Mouse (Mus musculus) forebrain, embryonic 16.5 days (tissue): Measurements from ENCODE around the gene Slc9a4. TPM values are rescaled to one million over a fixed set of nuclear protein-coding genes. Genes with fewer than 3 reads are reported as not detected.
"Not testable (repeated sequence)": the region's sequence is repeated elsewhere in the genome, so short reads cannot be mapped to it uniquely, and the experiment has no call there.

ENCODE experiments used
- ATAC-seq: fragments of 200-750 bp; cut with Nextera tagmentation; 2 replicates; pipeline ENCODE4 v1.8.0; 2017; ENCODE audit warnings: mild to moderate bottlenecking, moderate library complexity
- H3K27ac ChIP-seq: fragments of 300-500 bp; sonication (generic); 2 replicates; pipeline ENCODE4 v1.5.1; 2014; ENCODE audit warnings: low read length, control low read depth
- H3K27me3 ChIP-seq: fragments of 300-500 bp; sonication (generic); replicated peaks from 2 replicates; pipeline ENCODE4 v1.6.1; 2014; ENCODE audit warnings: low read length; ENCODE audit not compliant: control insufficient read depth, insufficient read depth
- H3K36me3 ChIP-seq: fragments of 300-500 bp; sonication (generic); 2 replicates; pipeline ENCODE4 v1.6.1; 2014; ENCODE audit not compliant: control insufficient read depth, insufficient read depth
- H3K4me1 ChIP-seq: fragments of 300-500 bp; sonication (generic); replicated peaks from 2 replicates; pipeline ENCODE4 v1.6.1; 2014; ENCODE audit warnings: low read length; ENCODE audit not compliant: control insufficient read depth, insufficient read depth
- H3K4me2 ChIP-seq: fragments of 300-500 bp; sonication (generic); 2 replicates; pipeline ENCODE4 v1.6.1; 2014; ENCODE audit warnings: mild to moderate bottlenecking, low read length, control low read depth
- H3K4me3 ChIP-seq: fragments of 300-500 bp; sonication (generic); replicated peaks from 2 replicates; pipeline ENCODE4 v1.5.1; 2014; ENCODE audit warnings: mild to moderate bottlenecking, low read length, control low read depth
- H3K9ac ChIP-seq: fragments of 300-500 bp; sonication (generic); replicated peaks from 2 replicates; pipeline ENCODE4 v1.6.1; 2014; ENCODE audit warnings: low read depth, low read length, control low read depth
- H3K9me3 ChIP-seq: fragments of 300-500 bp; sonication (generic); 2 replicates; pipeline ENCODE4 v1.6.1; 2016; ENCODE audit warnings: low read length; ENCODE audit not compliant: control insufficient read depth
- WGBS: fragments of 180-500 bp; shearing (Covaris S2); extraction: QIAGEN DNeasy Blood & Tissue Kit; methylation state at CpG from one replicate; pipeline ENCODE4 v1.1.7; 2014; 5-methylcytosine and 5-hydroxymethylcytosine counted together
- polyA plus RNA-seq: library from polyadenylated mRNA; unstranded; fragments of >200 nt; fragmentation: Nextera tagmentation; extraction: Ambion mirVana; gene quantifications from 2 replicates; pipeline ENCODE4 v1.2.1, GENCODE M21; 2015

The Slc9a4 gene
- polyA plus RNA-seq, 1 experiment from 2014 or later: 0.25 TPM

DNA sequence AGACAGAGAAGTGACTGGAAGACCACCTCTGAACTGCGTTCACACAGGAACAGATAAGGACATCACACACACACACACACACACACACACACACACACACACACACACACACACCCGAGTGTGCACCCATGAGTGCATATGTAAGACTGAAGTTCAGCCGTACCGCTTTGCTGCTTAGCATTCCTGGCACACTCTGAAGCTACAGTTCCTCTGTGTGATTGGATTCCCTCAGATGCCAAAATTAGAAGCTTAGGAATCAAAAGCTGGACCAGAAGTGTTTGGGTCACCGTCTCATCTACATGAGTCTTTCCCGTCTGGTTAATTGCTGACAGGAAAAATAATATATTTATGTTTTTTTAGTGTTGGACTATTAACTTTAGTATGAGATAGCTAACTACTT is 81.0 kb downstream of the Slc9a4 start:
- 75% methylated on average over 6 of the region's 6 CpGs for WGBS
- no peaks in the 10 kb centered on the region for H3K27me3 ChIP-seq
- no peak for ATAC-seq
- H3K4me3 ChIP-seq: no peak overlapping the region
- H3K4me1 ChIP-seq: no peaks in the 10 kb centered on the region
- no peak overlapping the region for H3K9ac ChIP-seq
- no peak overlapping the region for H3K4me2 ChIP-seq
- H3K9me3 ChIP-seq: no peaks in the 10 kb centered on the region
- no peaks in the 10 kb centered on the region for H3K36me3 ChIP-seq
- no peak overlapping the region for H3K27ac ChIP-seq

DNA sequence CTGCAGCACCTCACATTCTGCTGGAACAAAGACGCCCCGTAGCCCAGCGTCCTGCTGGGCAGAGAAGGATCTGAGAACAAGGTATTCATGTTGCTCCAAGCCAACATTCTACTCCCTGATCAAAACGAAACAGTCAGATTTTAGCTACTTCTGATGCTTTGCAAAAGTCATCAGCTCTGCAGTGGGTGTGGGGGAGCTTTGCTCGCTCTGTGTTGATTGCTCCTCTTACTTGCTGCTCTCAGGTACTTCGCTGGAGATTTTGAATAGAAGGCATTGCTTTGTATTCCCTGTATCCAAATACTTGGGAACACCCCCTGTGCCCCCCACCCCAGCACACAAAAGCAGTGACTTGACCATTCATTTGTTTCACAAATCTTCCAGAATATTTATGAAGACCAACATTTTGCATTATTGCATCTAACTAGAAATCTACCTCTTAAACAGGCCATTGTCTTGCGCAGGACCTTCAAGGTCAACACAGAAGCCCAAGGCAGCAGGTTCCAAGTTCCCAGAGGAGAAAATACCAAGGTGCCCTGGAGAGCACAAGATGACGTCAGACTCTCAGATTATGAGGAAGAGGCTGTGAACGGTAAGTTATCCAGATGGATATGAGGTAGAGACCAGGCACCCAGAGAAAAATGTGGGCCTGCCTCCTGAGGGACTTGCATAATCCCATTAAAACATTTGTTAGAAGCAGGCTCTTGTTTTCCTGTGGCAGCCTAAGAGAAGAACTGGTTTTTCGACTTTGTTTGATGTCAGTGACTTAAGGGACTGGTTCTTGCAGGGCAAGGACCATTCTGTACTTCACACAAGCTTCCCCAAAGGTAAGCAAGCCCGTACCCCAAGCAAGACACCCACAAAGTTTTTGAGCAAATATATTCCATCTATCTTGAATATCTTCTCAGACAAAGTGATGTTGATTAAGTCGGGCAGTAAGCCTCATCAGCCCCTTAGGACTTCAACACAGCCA is 85.8 kb downstream of the Slc9a4 start:
- H3K9me3 ChIP-seq: no peaks in the 10 kb centered on the region
- H3K27ac ChIP-seq: no peak overlapping the region
- H3K4me3 ChIP-seq: no peak overlapping the region
- no peaks in the 10 kb centered on the region for H3K27me3 ChIP-seq
- no peak overlapping the region for H3K9ac ChIP-seq
- no peak for ATAC-seq
- H3K36me3 ChIP-seq: no peaks in the 10 kb centered on the region
- H3K4me1 ChIP-seq: no peaks in the 10 kb centered on the region
- H3K4me2 ChIP-seq: no peak overlapping the region
- WGBS: 46% methylated on average over 12 of the region's 12 CpGs

DNA sequence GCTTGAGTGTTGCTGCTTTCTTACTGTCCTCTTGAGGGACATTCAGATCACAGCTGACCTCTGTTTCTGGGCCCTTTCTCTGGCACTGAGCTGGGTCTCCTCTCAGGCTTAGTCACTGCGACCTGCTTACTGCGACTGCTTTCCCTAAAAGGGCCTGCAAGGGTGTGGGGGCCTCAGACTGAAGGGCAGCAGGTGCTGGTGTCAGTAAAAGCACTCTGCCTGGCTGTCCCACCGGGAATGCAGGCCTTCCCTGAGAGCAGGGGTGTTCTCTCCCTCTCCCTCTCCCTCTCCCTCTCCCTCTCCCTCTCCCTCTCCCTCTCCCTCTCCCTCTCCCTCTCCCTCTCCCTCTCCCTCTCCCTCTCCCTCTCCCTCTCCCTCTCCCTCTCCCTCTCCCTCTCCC is 87.6 kb downstream of the Slc9a4 start:
- not testable (repeated sequence) for H3K4me2 ChIP-seq, H3K9me3 ChIP-seq, H3K27ac ChIP-seq, H3K4me1 ChIP-seq, H3K36me3 ChIP-seq, H3K9ac ChIP-seq, H3K4me3 ChIP-seq, ATAC-seq, H3K27me3 ChIP-seq
- 23% methylated on average over 3 of the region's 3 CpGs for WGBS

DNA sequence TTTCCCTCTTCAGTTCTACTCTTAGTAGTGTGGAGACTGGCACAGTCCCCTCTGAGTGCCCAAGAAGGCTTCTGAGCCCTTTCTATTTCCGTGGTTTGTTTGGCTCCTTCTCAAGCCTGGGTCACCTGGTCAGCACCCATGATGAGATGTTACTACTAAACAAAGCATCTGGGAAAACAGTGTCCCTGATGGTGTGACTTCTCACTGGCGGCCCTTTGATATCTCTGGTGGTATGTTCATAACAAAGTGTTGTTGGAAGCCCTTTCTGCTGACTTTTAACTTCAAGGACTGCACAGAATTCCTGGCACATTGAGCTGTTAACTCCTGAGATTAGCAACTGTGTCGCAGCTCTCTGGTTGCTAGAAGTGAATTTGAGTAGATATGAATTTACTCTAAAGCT is 90.1 kb downstream of the Slc9a4 start:
- H3K27me3 ChIP-seq: no peaks in the 10 kb centered on the region

DNA sequence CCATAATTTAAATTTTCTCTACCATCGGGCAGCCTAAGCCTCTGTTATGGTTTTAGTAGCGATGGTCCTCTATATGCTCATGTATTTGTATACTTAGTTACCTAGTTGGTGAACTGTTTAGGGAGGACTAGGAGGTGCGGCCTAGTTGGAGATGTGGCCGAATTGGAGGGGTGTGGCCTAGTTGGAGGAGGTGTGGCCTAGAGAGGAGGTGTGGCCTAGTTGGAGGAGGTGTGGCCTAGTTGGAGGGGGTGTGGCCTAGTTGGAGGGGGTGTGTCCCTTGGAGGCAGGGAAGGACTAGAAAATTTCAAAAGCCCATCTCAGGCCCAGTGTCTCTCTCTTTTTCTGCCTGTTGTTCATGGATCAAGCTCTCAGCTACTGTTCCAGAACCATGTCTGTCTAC is 91.6 kb downstream of the Slc9a4 start:
- H3K4me3 ChIP-seq: no peak overlapping the region
- no peak overlapping the region for H3K4me2 ChIP-seq
- no peak overlapping the region for H3K27ac ChIP-seq
- no peak overlapping the region for H3K9ac ChIP-seq
- no peaks in the 10 kb centered on the region for H3K4me1 ChIP-seq
- H3K27me3 ChIP-seq: no peaks in the 10 kb centered on the region
- no peak for ATAC-seq
- H3K9me3 ChIP-seq: no peaks in the 10 kb centered on the region
- no peaks in the 10 kb centered on the region for H3K36me3 ChIP-seq
- WGBS: 98% methylated on average over 4 of the region's 4 CpGs

More for the DNA sequence above, 90.1 kb downstream of the Slc9a4 start:
- Histone ChIP-seq H3K36me3 (no peaks in the 10 kb centered on the region), H3K4me3 (no peak overlapping the region), H3K9me3 (no peaks in the 10 kb centered on the region), H3K27ac (no peak overlapping the region), H3K4me1 (no peaks in the 10 kb centered on the region), H3K4me2 (no peak overlapping the region), H3K9ac (no peak overlapping the region)
- 82% methylated on average over 3 of the region's 3 CpGs for WGBS
- ATAC-seq: no peak

DNA sequence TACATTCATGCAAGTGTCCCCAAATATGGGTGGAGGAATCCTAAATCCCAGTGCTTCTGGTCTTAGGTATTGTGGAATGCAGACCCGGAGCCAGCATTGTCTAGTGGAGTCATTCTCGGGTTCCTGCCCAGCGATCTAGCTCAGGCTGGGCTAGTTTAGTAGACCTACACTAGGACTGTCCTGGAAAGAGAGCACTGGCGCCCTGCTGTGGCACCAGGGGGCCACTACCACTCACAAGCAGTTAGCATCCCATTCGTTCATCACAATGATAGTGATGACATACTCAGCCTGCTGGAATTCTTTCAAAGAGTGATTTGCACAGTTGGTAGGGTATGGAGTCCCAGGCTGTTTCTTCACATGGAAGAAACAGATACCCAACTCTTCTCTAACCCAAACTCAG is 97.4 kb downstream of the Slc9a4 start:
- WGBS: 52% methylated on average over 5 of the region's 5 CpGs
- Histone ChIP-seq H3K9me3 (no peaks in the 10 kb centered on the region), H3K4me3 (no peak overlapping the region), H3K4me1 (peaks cover 15% of the 10 kb centered on the region), H3K27ac (no peak overlapping the region), H3K4me2 (no peak overlapping the region), H3K27me3 (peaks cover 18% of the 10 kb centered on the region), H3K9ac (no peak overlapping the region), H3K36me3 (no peaks in the 10 kb centered on the region)
- ATAC-seq: no peak

Other genes with a start within 250 kb of the Slc9a4 start
- gene Il1rl1, start 150.5 kb upstream of the Slc9a4 start, polyA plus RNA-seq: 0.05 and 0.11 TPM in 2 replicates
- gene Il18r1, start 114.5 kb upstream of the Slc9a4 start, polyA plus RNA-seq: not detected in 2 replicates
- 0.11 and 0.27 TPM in 2 replicates for gene Il18rap, start 64.7 kb upstream of the Slc9a4 start, polyA plus RNA-seq
- 0.18 and 0.27 TPM in 2 replicates for gene Slc9a2, start 100.5 kb downstream of the Slc9a4 start, polyA plus RNA-seq
- 7.1 and 7.5 TPM in 2 replicates for gene Mfsd9, start 210.6 kb downstream of the Slc9a4 start, polyA plus RNA-seq
- gene Tmem182, start 225.5 kb downstream of the Slc9a4 start, polyA plus RNA-seq: not detected in 2 replicates